In genomic region chr13:45354824-45355223, GRCm38 (mm10) we compare ENCODE assay signal across 20 mouse cellular contexts. TPM values are rescaled to one million over a fixed set of nuclear protein-coding genes. Genes with fewer than 3 reads are reported as not detected.
DNase-seq lines count a peak whose midpoint lies in the region; ATAC-seq and TF ChIP-seq lines count a peak whose summit lies in the region.
"Had no signal": no experiment of that assay in that cellular context is flagged by ENCODE, and none has a peak within 500 bp of the region (broad histone marks: within the 10 kb centered on the region; RNA-seq: fewer than 3 reads in every experiment).

No protein-coding gene starts in this region.

- ATAC-seq in heart, embryonic 11.5 days (replicated peaks; ENCODE audit: insufficient number of reproducible peaks, low FRiP score, low TSS enrichment): no peak
- no peak for ATAC-seq in intestine, postnatal 0 days
- ATAC-seq: forebrain, embryonic 15.5 days; intestine, embryonic 16.5 days had no signal

- H3K36me3 ChIP-seq in heart, embryonic 11.5 days (ENCODE audit: control insufficient read depth, insufficient read depth, low read length): no peaks in the 10 kb centered on the region
- no peaks in the 10 kb centered on the region for H3K36me3 ChIP-seq in intestine, postnatal 0 days (ENCODE audit: control insufficient read depth, insufficient read depth)
- H3K36me3 ChIP-seq: forebrain, embryonic 15.5 days; heart, embryonic 12.5 days; limb, embryonic 13.5 days; liver, embryonic 15.5 days; neural tube, embryonic 12.5 days had no signal

- no peaks in the 10 kb centered on the region for H3K9me3 ChIP-seq in heart, embryonic 11.5 days (replicated peaks; ENCODE audit: control insufficient read depth, low read length)
- no peaks in the 10 kb centered on the region for H3K9me3 ChIP-seq in intestine, postnatal 0 days (ENCODE audit: control insufficient read depth)
- H3K9me3 ChIP-seq: forebrain, embryonic 15.5 days; heart, embryonic 12.5 days; limb, embryonic 13.5 days; liver, embryonic 15.5 days; neural tube, embryonic 12.5 days had no signal

- H3K9ac ChIP-seq in heart, embryonic 11.5 days (ENCODE audit: low read depth, low read length): no peak overlapping the region
- no peak overlapping the region for H3K9ac ChIP-seq in intestine, postnatal 0 days (ENCODE audit: low read depth, low read length)
- H3K9ac ChIP-seq: forebrain, embryonic 15.5 days; heart, embryonic 12.5 days; limb, embryonic 13.5 days; liver, embryonic 15.5 days; neural tube, embryonic 12.5 days had no signal

- 65% methylated on average over 2 of the region's 2 CpGs for WGBS in heart, embryonic 11.5 days (ENCODE audit: insufficient replicate concordance)
- WGBS in intestine, postnatal 0 days: 84% methylated on average over 2 of the region's 2 CpGs

- intact Hi-C loops in heart, postnatal 10 days (cut with DNase I): no loop called here

- no peak for TF ChIP-seq CTCF in intestine, postnatal 0 days (IDR thresholded peaks at IDR 0.05; ENCODE audit: low read depth)

- no peak overlapping the region for H3K4me3 ChIP-seq in heart, embryonic 11.5 days (ENCODE audit: low read depth, low read length)
- H3K4me3 ChIP-seq in intestine, postnatal 0 days (ENCODE audit: low read depth, low read length): no peak overlapping the region
- H3K4me3 ChIP-seq: forebrain, embryonic 15.5 days; heart, embryonic 12.5 days; limb, embryonic 13.5 days; liver, embryonic 15.5 days; neural tube, embryonic 12.5 days had no signal

- H3K4me1 ChIP-seq in heart, embryonic 11.5 days (ENCODE audit: control insufficient read depth, insufficient read depth, low read length): 0 out of 2 replicates have a peak, but pooled peaks cover 3% of the 10 kb centered on the region
- no peaks in the 10 kb centered on the region for H3K4me1 ChIP-seq in intestine, postnatal 0 days (replicated peaks; ENCODE audit: control insufficient read depth, insufficient read depth, low read length)
- H3K4me1 ChIP-seq: forebrain, embryonic 15.5 days; limb, embryonic 13.5 days; liver, embryonic 15.5 days; neural tube, embryonic 12.5 days had no signal

- H3K27me3 ChIP-seq in heart, embryonic 11.5 days (ENCODE audit: control insufficient read depth, insufficient read depth, low read length): no peaks in the 10 kb centered on the region
- H3K27me3 ChIP-seq in intestine, postnatal 0 days (replicated peaks; ENCODE audit: control insufficient read depth, insufficient read depth, low read length): no peaks in the 10 kb centered on the region
- H3K27me3 ChIP-seq: forebrain, embryonic 15.5 days; heart, embryonic 12.5 days; limb, embryonic 13.5 days; neural tube, embryonic 12.5 days had no signal

- H3K4me2 ChIP-seq in heart, embryonic 11.5 days: no peak overlapping the region
- no peak overlapping the region for H3K4me2 ChIP-seq in intestine, postnatal 0 days (replicated peaks; ENCODE audit: low read depth)
- H3K4me2 ChIP-seq: forebrain, embryonic 15.5 days; heart, embryonic 12.5 days; limb, embryonic 13.5 days; liver, embryonic 15.5 days; neural tube, embryonic 12.5 days had no signal

- peak; percentile 25 for DNase-seq in heart, adult 11 months
- DNase-seq in 416B (ENCODE audit: low read depth) (peak; percentile 8), MEL-GATA-1-ER (ENCODE audit: extremely low read depth, low read depth) (peak; percentile 11)
- DNase-seq in c-Kit-positive CD71-positive TER-119-negative erythroid progenitor cells, embryonic 14.5 days (ENCODE audit: low read depth): peak; percentile 27
- DNase-seq in cerebellum, postnatal 25 days: no peak
- no peak for DNase-seq in heart, postnatal 10 days
- DNase-seq: adrenal gland, postnatal 10 days; cerebellum, adult 11 months; gastrocnemius, postnatal 25 days; heart, postnatal 4 days; lung, postnatal 36 days had no signal

- H3K27ac ChIP-seq in heart, embryonic 11.5 days (ENCODE audit: low read depth, low read length): no peak overlapping the region
- no peak overlapping the region for H3K27ac ChIP-seq in intestine, postnatal 0 days (ENCODE audit: low read depth, low read length)
- H3K27ac ChIP-seq: forebrain, embryonic 15.5 days; kidney, postnatal 0 days; limb, embryonic 13.5 days; liver, embryonic 15.5 days; neural tube, embryonic 12.5 days had no signal

RNA-seq across cellular contexts. Expression of gene Mylip, which starts 34.7 kb away (rescaled TPM):
- 4.5 and 4.9 TPM in 2 replicates for polyA plus RNA-seq in heart, embryonic 11.5 days (2014; fragmentation: Nextera tagmentation; extraction: Ambion mirVana)
- total RNA-seq in heart, postnatal 10 days (2021): 10 to 100 TPM; 13.6 to 15.9 TPM
- polyA plus RNA-seq in intestine, postnatal 0 days (2015; fragmentation: Nextera tagmentation; extraction: Ambion mirVana): 2.1 and 2.2 TPM in 2 replicates

Comparison
In these comparisons a context has a peak if more than half of its experiments do, and no peak if none do; other contexts are left out.
1. DNase-seq: peak in heart, adult 11 months (single experiment), 416B (single experiment), MEL-GATA-1-ER (single experiment) and c-Kit-positive CD71-positive TER-119-negative erythroid progenitor cells, embryonic 14.5 days (single experiment); none in cerebellum, postnatal 25 days (0 of 2) and heart, postnatal 10 days (0 of 2).